Mouse (Mus musculus) kidney, postnatal 0 days (tissue): ENCODE data around the gene Rundc3b. TPM values are rescaled to one million over a fixed set of nuclear protein-coding genes. Genes with fewer than 3 reads are reported as not detected.

ENCODE experiments used
- ATAC-seq: fragments of 200-750 bp; cut with Nextera tagmentation; replicated peaks from 2 replicates; pipeline ENCODE4 v1.8.0; 2017; ENCODE audit warnings: low read depth, moderate number of reproducible peaks, moderate TSS enrichment, moderate library complexity; ENCODE audit not compliant: low FRiP score
- DNase-seq: peaks from one replicate; pipeline ENCODE4 v3.0.0-alpha.2; 2016; ENCODE audit warnings: low spot score
- H3K27ac ChIP-seq: fragments of 300-500 bp; sonication (generic); 2 replicates; pipeline ENCODE4 v1.5.1; 2014; ENCODE audit warnings: mild to moderate bottlenecking
- H3K27me3 ChIP-seq: fragments of 300-500 bp; sonication (generic); 2 replicates; pipeline ENCODE4 v1.6.1; 2014; ENCODE audit warnings: low read length, mixed read lengths; ENCODE audit not compliant: insufficient read depth
- H3K36me3 ChIP-seq: fragments of 300-500 bp; sonication (generic); 2 replicates; pipeline ENCODE4 v1.6.1; 2014; ENCODE audit warnings: low read length, mixed read lengths; ENCODE audit not compliant: insufficient read depth
- H3K4me1 ChIP-seq: fragments of 300-500 bp; sonication (generic); replicated peaks from 2 replicates; pipeline ENCODE4 v1.6.1; 2014; ENCODE audit warnings: antibody characterized with exemption, low read length, mixed read lengths; ENCODE audit not compliant: insufficient read depth
- H3K4me2 ChIP-seq: fragments of 300-500 bp; sonication (generic); 2 replicates; pipeline ENCODE4 v1.6.1; 2014; ENCODE audit warnings: mild to moderate bottlenecking, low read length, moderate library complexity, mixed read lengths
- H3K4me3 ChIP-seq: fragments of 300-500 bp; sonication (generic); replicated peaks from 2 replicates; pipeline ENCODE4 v1.5.1; 2014; ENCODE audit warnings: low read depth, low read length
- H3K9ac ChIP-seq: fragments of 300-500 bp; sonication (generic); 2 replicates; pipeline ENCODE4 v1.6.1; 2014; ENCODE audit warnings: low read depth, low read length
- H3K9me3 ChIP-seq: fragments of 300-500 bp; sonication (generic); replicated peaks from 2 replicates; pipeline ENCODE4 v1.6.1; 2016; ENCODE audit warnings: low read length, inconsistent platforms, mixed read lengths
- CTCF ChIP-seq: IDR thresholded peaks from 2 replicates; pipeline ENCODE4 v1.5.1; 2016; ENCODE audit warnings: antibody characterized with exemption, low read depth, mild to moderate bottlenecking, moderate library complexity
- WGBS: fragments of 180-500 bp; shearing (Covaris S2); extraction: QIAGEN DNeasy Blood & Tissue Kit; methylation state at CpG from one replicate; pipeline ENCODE4 v1.1.7; 2014; 5-methylcytosine and 5-hydroxymethylcytosine counted together
- polyA plus RNA-seq: library from polyadenylated mRNA; unstranded; fragments of >200 nt; fragmentation: Nextera tagmentation; extraction: Ambion mirVana; gene quantifications from 2 replicates; pipeline ENCODE4 v1.2.1, GENCODE M21; 2015

Rundc3b gene
- polyA plus RNA-seq, 1 experiment from 2014 or later: 1.1 TPM

DNA sequence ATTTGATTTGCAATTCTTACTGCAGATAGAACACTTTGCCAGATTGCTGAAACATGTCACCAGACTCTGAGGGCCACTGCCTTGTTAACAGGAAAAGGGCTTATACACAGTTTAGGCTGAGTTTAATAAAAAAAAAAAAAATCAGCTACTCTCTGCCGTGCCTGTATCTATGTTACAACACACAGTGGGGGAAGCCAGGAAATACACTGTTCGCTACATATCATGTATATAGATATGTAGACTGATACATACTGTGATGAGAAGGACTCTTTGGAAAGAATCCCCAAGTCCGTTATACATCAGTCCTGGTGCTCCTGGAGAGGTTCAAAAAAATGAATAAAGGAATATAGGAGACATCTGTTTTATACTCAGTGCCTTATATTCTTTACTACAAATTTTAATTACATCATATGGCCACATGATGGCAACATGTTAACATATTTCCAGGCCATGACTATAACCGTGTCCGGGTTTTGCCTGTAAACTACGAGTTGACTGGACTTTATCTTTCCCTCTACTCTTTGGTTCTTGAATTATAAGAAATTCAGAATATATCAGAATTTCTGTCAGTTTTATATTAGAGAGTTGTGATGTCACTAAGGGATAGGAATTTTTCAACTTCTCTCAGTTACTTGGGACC lies 133.2 kb downstream of the Rundc3b start:
- Histone ChIP-seq H3K27ac (no peak overlapping the region), H3K9me3 (no peaks in the 10 kb centered on the region), H3K27me3 (no peaks in the 10 kb centered on the region), H3K36me3 (no peaks in the 10 kb centered on the region), H3K4me1 (no peaks in the 10 kb centered on the region), H3K4me3 (no peak overlapping the region), H3K4me2 (no peak overlapping the region), H3K9ac (no peak overlapping the region)
- DNase-seq (peak; percentile 83), ATAC-seq (peak; percentile 67; the same call in 1 of the 2 replicates)
- 41% methylated on average over 6 of the region's 6 CpGs for WGBS
- peak; percentile 71 for TF ChIP-seq CTCF

DNA sequence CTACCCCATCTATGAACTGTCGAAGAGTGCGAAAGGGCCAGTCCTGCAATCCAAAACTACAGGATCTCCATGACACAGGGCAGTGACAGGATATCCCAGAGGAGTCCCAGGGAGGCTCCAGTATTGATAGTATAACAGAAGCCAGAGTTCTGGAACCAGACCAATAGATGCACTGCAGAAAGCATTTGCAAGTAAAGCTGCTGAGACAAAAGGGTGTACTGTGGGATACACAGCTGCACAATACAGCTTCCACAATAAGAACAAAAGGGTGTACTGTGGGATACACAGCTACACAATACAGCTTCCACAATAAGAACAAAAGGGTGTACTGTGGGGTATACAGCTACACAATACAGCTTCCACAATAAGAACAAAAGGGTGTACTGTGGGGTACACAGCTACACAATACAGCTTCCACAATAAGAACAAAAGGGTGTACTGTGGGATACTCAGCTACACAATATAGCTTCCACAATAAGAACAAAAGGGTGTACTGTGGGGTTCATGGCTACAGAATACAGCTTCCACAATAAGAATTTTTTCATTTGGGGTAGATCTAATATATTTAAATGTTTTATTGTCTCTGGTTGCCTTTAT lies 134.0 kb downstream of the Rundc3b start:
- H3K36me3 ChIP-seq: no peaks in the 10 kb centered on the region
- no peak overlapping the region for H3K27ac ChIP-seq
- H3K27me3 ChIP-seq: no peaks in the 10 kb centered on the region
- H3K4me3 ChIP-seq: no peak overlapping the region
- TF ChIP-seq CTCF: no peak
- no peak overlapping the region for H3K9ac ChIP-seq
- ATAC-seq (no peak), DNase-seq (no peak)
- H3K9me3 ChIP-seq: no peaks in the 10 kb centered on the region
- WGBS: 94% methylated on average over 2 of the region's 2 CpGs
- H3K4me1 ChIP-seq: no peaks in the 10 kb centered on the region
- no peak overlapping the region for H3K4me2 ChIP-seq

DNA sequence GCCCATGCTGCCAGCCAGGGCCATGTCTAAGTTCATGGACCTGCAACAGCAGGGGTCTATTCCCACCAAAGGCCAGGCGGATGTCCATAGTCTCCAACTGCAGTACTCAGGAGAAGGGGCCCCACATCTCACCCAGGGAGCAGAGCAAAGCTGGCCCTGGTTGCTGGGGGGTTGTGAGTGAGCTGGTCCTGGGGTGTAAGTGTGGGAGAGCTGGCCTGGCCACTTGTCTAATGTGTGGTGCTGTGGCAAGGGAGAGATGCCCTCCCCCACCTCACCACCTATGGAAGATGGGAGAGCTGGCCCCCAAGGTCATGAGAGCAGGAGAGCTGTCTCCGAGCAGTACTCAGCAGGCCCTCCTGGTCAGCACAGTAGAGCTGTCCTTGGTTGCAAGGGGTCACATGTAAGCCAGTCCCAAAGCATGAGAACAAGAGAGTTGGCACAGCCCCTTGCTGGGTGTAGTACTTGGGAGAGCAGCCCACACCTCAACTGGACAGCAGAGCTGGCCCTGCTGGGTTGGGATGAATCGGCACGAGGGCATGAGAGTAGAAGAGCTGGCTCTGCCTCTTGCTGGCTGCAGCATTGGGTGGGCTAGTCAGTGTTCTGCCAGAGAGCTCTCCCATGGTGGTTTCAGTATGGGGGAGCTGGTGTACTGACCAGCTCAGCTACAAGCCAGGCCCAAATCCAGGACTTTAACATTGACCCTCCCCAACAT lies 134.6 kb downstream of the Rundc3b start:
- no peak for TF ChIP-seq CTCF
- Histone ChIP-seq H3K36me3 (no peaks in the 10 kb centered on the region), H3K4me3 (no peak overlapping the region), H3K27me3 (no peaks in the 10 kb centered on the region), H3K9me3 (no peaks in the 10 kb centered on the region), H3K9ac (no peak overlapping the region), H3K27ac (no peak overlapping the region), H3K4me1 (no peaks in the 10 kb centered on the region), H3K4me2 (no peak overlapping the region)
- ATAC-seq: 0 out of 2 replicates have a peak, but pooled peaks have one; percentile 29
- DNase-seq: no peak
- 78% methylated on average over 4 of the region's 4 CpGs for WGBS

DNA sequence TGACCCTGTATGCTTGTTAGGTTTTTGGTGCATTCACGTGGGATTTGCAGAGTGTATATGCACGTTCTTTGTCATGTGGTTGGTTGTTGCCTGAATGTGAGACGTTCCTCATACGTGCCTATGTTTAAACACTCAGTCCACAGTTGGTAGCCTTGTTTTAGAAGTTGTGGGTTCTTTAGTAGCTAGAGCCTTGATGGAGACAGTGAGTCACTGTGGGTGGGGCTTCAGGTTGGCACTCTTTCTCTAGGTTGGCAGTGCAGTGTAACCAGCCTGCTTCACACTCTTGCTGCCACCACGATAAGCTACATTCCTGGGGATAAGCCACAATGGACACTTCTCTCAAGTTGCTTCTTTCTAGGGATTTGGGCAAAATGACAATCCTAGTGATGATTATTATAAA lies 166.2 kb downstream of the Rundc3b start:
- TF ChIP-seq CTCF: no peak
- no peak overlapping the region for H3K4me3 ChIP-seq
- H3K36me3 ChIP-seq: 0 out of 2 replicates have a peak, but pooled peaks cover 4% of the 10 kb centered on the region
- no peaks in the 10 kb centered on the region for H3K27me3 ChIP-seq
- DNase-seq (no peak), ATAC-seq (no peak)
- no peak overlapping the region for H3K9ac ChIP-seq
- H3K9me3 ChIP-seq: no peaks in the 10 kb centered on the region
- H3K27ac ChIP-seq: no peak overlapping the region
- no peak overlapping the region for H3K4me2 ChIP-seq
- WGBS: 93% methylated on average over 5 of the region's 5 CpGs
- H3K4me1 ChIP-seq: no peaks in the 10 kb centered on the region

DNA sequence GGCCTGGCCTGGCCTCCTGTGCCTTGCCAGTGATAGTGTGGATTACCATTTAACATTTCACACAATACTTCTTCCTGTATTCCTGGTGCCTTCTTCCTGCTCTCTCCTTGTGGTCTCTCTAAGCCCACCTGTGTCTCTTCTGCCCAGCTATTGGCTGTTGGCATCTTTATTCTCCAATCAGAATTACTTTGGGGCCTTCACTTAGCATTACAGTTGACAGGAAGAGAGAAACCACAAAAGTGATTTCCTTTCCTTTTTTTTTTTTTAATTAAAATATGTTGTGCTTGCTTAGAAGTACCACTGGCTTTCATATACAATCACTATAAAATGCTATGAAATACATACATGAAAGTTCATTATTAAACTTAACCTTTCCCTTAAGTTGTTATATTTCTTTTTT lies 167.2 kb downstream of the Rundc3b start:
- Histone ChIP-seq H3K4me3 (no peak overlapping the region), H3K9me3 (no peaks in the 10 kb centered on the region), H3K4me1 (no peaks in the 10 kb centered on the region), H3K4me2 (no peak overlapping the region), H3K27me3 (no peaks in the 10 kb centered on the region), H3K27ac (no peak overlapping the region), H3K36me3 (0 out of 2 replicates have a peak, but pooled peaks cover 4% of the 10 kb centered on the region), H3K9ac (no peak overlapping the region)
- TF ChIP-seq CTCF: no peak
- DNase-seq (no peak), ATAC-seq (no peak)

Other genes with a start within 250 kb of the Rundc3b start
- 23.7 and 24.3 TPM in 2 replicates for gene Dbf4, start 200.2 kb downstream of the Rundc3b start, polyA plus RNA-seq
- gene Slc25a40, start 200.1 kb downstream of the Rundc3b start, polyA plus RNA-seq: 10.3 and 11.2 TPM in 2 replicates
- gene Abcb1a, start 37.1 kb upstream of the Rundc3b start, polyA plus RNA-seq: 0.20 and 0.43 TPM in 2 replicates
- 0.62 and 1.4 TPM in 2 replicates for gene Abcb1b, start 175.2 kb upstream of the Rundc3b start, polyA plus RNA-seq